Mouse (Mus musculus): ENCODE data around the gene Slc13a3.

The Slc13a3 gene

DNA sequence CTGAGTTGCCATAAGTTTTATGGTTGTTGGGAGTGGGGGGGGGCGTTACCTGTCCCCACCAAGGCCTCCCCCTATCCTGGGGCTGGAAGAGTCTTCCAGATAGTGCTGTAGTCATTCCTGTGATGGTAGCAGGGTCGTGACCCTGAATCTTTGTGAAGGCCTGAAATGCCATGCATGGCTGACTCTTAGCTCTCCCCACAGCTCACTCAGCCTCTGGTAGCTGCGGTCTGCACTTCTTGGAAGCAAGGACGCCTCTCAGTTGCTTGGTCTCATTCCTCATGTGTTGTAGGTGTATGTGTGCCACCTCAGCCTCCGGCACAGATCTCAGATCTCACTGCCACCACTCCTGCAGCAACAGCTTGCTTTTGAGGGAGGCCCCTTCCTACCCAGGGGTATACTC, 2.8 kb upstream of the Slc13a3 start:
- no peak for DNase-seq (ENCODE audit: low spot score)

- DNase-seq (ENCODE audit: low spot score): no peak
Measured at GRCm38 (mm10) chr2:165475412-165475811, 2.4 kb upstream of the Slc13a3 start.

GRCm38 (mm10) chr2:165471943-165472342, 1.1 kb downstream of the Slc13a3 start:
- no peak for DNase-seq (ENCODE audit: low spot score)

- DNase-seq (ENCODE audit: low spot score): no peak
Measured at GRCm38 (mm10) chr2:165470167-165470566, 2.9 kb downstream of the Slc13a3 start.

- DNase-seq (ENCODE audit: low spot score): no peak
Measured at GRCm38 (mm10) chr2:165467824-165468452, 5.1 kb downstream of the Slc13a3 start.

- no peak for DNase-seq (ENCODE audit: low spot score)
Measured at GRCm38 (mm10) chr2:165459663-165460062, 13.4 kb downstream of the Slc13a3 start.

DNA sequence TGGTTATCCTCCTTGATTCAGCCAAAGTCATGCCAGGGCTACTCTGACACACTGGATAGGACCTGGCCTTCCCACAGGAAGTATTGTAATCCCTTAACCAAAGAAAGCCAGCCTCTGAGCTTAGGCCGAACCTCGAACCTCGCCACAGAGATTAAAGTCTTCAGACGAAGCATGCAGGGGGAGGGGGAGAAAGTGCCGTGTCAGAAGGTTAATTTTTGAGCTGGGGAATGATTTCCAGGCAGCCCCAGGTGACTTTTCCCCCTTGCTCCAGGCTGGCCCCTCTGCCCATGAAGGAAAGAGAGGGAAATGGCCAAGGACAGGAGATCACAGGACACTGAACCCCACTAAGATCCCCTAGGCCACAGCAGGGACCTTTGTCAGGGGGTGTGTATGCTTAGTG, 14.8 kb downstream of the Slc13a3 start:
- DNase-seq (ENCODE audit: low spot score): no peak

- no peak for DNase-seq (ENCODE audit: low spot score)
Measured at GRCm38 (mm10) chr2:165456710-165457109, 16.3 kb downstream of the Slc13a3 start.

- DNase-seq (ENCODE audit: low spot score): no peak
Measured at GRCm38 (mm10) chr2:165452730-165453693, 20.0 kb downstream of the Slc13a3 start.

GRCm38 (mm10) chr2:165448475-165448874, 24.6 kb downstream of the Slc13a3 start:
- DNase-seq (ENCODE audit: low spot score): no peak

- no peak for DNase-seq (ENCODE audit: low spot score)
Measured at GRCm38 (mm10) chr2:165444861-165445260, 28.2 kb downstream of the Slc13a3 start.

GRCm38 (mm10) chr2:165442981-165443380, 30.0 kb downstream of the Slc13a3 start:
- no peak for DNase-seq (ENCODE audit: low spot score)

- no peak for DNase-seq (ENCODE audit: low spot score)
Measured at GRCm38 (mm10) chr2:165441613-165442012, 31.4 kb downstream of the Slc13a3 start.

DNA sequence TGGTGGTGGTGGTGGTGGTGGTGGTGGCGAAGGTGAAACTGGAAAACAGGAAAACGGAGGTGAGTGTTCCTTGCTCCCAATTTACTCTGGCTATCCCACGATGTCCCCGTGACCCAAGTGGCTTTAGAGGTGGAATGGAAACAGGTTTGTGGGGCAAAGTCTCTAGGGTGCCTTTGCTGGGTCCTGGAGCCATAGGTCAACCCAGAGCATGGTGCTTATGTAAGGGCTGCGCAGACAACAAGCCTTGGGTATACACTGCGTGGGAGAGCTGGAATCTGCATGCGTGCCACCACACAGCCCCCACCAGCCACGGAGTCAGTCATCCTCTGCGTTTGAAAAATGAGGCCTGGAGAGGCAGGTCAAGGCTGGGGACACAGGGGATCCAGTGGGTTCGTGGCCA, 33.4 kb downstream of the Slc13a3 start:
- DNase-seq (ENCODE audit: low spot score): no peak

DNA sequence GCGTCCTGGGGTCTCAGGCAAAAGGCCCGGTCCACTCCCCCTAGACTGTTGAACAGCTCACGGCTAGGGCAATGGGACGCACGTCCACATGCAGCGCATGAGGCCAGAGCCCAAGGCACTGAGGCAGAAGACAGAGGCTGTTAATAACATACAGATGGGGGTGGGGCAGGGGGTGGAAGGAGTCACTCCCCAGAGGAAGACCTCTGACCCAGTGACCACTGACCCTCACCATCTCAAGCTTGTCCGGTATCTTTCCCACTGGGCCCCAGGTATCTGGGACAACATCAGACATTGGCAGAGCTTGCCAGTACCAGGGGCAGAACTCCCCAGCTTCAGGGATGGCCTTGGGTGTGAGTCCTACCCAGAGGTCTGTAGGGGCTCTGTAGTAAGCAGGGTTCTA, 34.1 kb downstream of the Slc13a3 start:
- DNase-seq (ENCODE audit: low spot score): no peak

DNA sequence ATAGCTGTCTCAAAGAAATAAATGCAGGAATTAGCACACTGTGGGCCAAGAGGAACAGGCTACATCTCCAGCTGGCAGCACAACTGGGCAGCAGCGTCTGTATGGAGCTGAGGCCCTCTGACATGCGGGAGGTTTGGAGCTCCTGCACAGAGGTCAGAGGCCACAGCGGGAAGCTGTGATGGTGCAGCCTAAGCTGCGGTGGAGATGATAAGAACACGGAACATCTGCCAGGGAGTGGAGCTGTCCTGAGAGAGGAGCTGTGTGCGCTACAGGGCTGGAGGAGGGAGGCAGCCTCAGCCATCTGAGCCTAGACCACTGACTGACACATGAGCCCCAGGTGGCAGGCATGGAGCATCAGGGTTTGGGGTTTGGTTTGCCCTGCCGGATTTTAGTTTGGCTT, 44.3 kb downstream of the Slc13a3 start:
- no peak for DNase-seq (ENCODE audit: low spot score)

DNA sequence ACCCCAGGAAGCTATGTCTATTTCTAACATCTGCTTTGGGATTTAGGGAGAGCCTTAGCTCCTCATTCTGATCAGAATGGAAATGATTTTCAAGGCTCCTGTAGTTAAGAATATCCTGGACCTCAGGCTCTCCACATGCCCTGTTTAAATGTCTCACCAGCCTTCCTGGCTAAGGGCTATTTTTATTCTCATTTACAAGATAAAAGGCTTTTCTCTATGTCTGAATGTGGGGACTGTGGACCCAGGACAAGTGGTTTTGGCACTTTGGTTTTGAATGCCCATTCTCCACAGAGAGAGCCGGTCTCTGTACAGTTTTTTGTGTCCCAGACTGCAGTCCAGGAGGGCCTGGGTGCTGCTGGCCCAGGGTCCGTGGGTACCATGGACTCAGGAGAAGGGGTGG, 52.8 kb downstream of the Slc13a3 start:
- no peak for DNase-seq (ENCODE audit: low spot score)

DNA sequence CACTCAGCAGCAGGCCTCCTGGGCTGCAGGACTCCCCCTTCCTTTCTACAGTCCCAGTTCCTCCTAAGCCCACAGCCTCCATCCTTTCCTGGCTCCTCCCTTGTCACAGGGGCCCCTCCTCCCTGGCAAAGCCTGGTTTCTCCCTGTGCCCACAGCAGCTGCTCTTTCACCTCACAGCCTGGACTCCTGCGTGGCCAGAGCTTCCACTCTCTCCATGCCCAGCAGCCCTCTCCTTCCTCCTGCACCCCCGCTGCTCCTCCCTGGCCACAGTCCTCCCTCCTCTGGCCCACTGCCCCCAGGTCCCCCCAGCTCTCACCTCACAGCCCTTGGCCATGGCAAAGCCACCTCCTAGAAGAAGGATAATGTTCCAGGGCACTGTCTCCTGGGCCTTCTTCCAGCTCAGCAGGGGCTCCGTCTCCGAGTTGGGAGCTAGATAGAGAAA, 53.3 kb downstream of the Slc13a3 start:
- DNase-seq (ENCODE audit: low spot score): no peak

- DNase-seq (ENCODE audit: low spot score): no peak
Measured at GRCm38 (mm10) chr2:165418577-165418976, 54.5 kb downstream of the Slc13a3 start.

DNA sequence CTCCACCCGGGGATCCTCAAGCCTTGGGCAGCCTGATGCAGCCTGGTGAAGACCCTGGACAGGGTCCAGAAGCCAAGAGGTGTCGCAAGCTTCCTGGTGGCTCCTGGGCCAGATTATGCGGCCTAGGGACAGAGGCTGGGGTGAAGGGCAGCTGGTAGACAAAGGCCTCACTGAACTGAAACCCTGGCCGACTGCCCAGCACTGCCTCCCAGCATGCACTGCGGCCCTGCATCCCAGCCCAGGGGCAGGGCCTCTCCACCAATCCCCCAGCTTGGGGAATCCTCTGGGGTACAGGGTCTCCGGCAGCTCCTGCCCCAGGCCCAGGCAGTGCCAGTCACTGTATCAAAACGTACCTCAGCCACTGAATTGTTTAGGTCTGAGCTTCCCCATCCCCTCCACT, 55.7 kb downstream of the Slc13a3 start:
- DNase-seq (ENCODE audit: low spot score): no peak

DNA sequence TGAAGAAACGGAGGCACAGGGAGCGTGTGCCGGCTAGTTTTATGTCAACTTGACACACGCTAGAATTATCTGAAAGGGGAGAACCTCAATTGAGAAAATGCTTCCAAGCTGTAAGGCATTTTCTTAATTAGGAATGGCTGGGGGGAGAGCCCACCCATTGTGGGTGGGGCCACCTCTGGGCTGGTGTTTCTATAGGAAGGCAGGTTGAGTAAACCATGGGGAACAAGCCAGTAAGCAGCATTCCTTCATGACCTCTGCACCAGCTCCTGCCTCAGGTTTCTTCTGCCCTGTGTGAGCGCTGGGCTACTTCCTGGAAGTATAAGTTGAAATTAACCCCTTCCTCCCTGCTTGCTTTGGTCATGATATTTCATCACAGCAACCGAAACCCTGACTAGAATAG, 57.2 kb downstream of the Slc13a3 start:
- DNase-seq (ENCODE audit: low spot score): no peak

DNA sequence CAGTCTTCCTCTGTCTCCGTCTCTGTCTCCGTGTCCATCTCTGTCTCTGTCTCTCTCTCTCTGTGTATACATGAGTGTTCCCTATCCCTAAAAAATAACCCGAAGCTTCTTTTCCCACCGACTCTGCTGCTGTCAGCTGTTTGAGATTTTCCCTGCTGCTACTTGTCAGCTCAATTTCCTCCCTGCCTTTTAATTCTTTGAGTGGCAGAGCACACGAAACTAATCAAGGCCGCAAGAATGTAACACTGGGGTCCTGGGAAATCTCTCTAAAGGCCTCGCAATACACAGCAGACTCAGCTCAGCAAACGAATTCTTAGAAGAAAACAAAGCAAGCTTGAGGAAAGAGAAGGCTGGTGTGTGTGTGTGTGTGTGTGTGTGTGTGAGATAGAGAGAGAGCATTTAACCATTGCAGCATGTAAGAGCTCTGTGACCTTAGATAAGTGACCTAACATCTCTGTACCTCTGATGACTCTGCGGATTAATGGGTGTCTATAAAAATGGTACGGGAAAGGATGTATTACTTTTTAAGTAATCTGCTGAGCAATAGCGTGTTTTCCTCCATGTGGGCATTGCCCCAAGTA, 57.8 kb downstream of the Slc13a3 start:
- DNase-seq (ENCODE audit: low spot score): no peak

GRCm38 (mm10) chr2:165414321-165414720, 58.7 kb downstream of the Slc13a3 start:
- no peak for DNase-seq (ENCODE audit: low spot score)
